Mouse (Mus musculus): ENCODE results near the gene Mdh1. TPM values are rescaled to one million over a fixed set of nuclear protein-coding genes. Genes with fewer than 3 reads are reported as not detected.

The Mdh1 gene
- polyA plus RNA-seq, 2 experiments = 80.4 to 184 TPM

Small RNAs within 50 kb of the gene (microRNA-seq; reads per million reads assigned to microRNA genes)
- gene Gm22990 = not detected

Other genes with a start within 250 kb of the Mdh1 start
- 7.2 and 12.3 TPM in 2 replicates for gene Ugp2, start 201.2 kb downstream of the Mdh1 start, polyA plus RNA-seq (2012; rRNA removed)
- gene Ugp2, start 201.2 kb downstream of the Mdh1 start, polyA plus RNA-seq (2014; fragmentation: Nextera tagmentation; extraction: Ambion mirVana) = 31.6 and 32.5 TPM in 2 replicates
- 0.63 and 0.73 TPM in 2 replicates for gene Wdpcp, start 132 bp downstream of the Mdh1 start, polyA plus RNA-seq (2012; rRNA removed)
- 0.57 and 0.96 TPM in 2 replicates for gene Wdpcp, start 132 bp downstream of the Mdh1 start, polyA plus RNA-seq (2014; fragmentation: Nextera tagmentation; extraction: Ambion mirVana)

All from liver, embryonic 14.5 days (tissue).